Mouse (Mus musculus): ENCODE measurements around the gene Nelfe. TPM values are rescaled to one million over a fixed set of nuclear protein-coding genes. Genes with fewer than 3 reads are reported as not detected.

Nelfe gene
- polyA plus RNA-seq, 1 experiment from 2014 or later: 73.5 TPM

- peaks cover 51% of the 10 kb centered on the region for H3K36me3 ChIP-seq (ENCODE audit: insufficient read depth, low read length)
- 89% methylated on average over 6 of the region's 6 CpGs for WGBS
- H3K9me3 ChIP-seq (replicated peaks; ENCODE audit: low read length): no peaks in the 10 kb centered on the region
- no peak for ATAC-seq (replicated peaks; ENCODE audit: low FRiP score, low read depth)
- H3K4me2 ChIP-seq (ENCODE audit: low read length): no peak overlapping the region
- no peak overlapping the region for H3K4me3 ChIP-seq (replicated peaks; ENCODE audit: low read depth, low read length)
- DNase-seq (ENCODE audit: low spot score): no peak
- H3K27me3 ChIP-seq (ENCODE audit: insufficient read depth, low read length): no peaks in the 10 kb centered on the region
- TF ChIP-seq CTCF (IDR thresholded peaks at IDR 0.05; ENCODE audit: low read depth): no peak
- no peak overlapping the region for H3K27ac ChIP-seq
- H3K9ac ChIP-seq (ENCODE audit: low read depth, low read length): no peak overlapping the region
- peaks cover 8% of the 10 kb centered on the region for H3K4me1 ChIP-seq (replicated peaks; ENCODE audit: insufficient read depth, low read length)
Observed at GRCm38 (mm10) chr17:34847192-34847591, 3.0 kb upstream of the Nelfe start.

GRCm38 (mm10) chr17:34847615-34848014, 2.6 kb upstream of the Nelfe start:
- WGBS: 91% methylated on average over 7 of the region's 7 CpGs
- no peak for TF ChIP-seq CTCF (IDR thresholded peaks at IDR 0.05; ENCODE audit: low read depth)
- H3K27me3 ChIP-seq (ENCODE audit: insufficient read depth, low read length): no peaks in the 10 kb centered on the region
- H3K9me3 ChIP-seq (replicated peaks; ENCODE audit: low read length): no peaks in the 10 kb centered on the region
- no peak overlapping the region for H3K9ac ChIP-seq (ENCODE audit: low read depth, low read length)
- H3K27ac ChIP-seq: no peak overlapping the region
- ATAC-seq (replicated peaks; ENCODE audit: low FRiP score, low read depth): no peak
- peaks cover 8% of the 10 kb centered on the region for H3K4me1 ChIP-seq (replicated peaks; ENCODE audit: insufficient read depth, low read length)
- no peak overlapping the region for H3K4me2 ChIP-seq (ENCODE audit: low read length)
- no peak overlapping the region for H3K4me3 ChIP-seq (replicated peaks; ENCODE audit: low read depth, low read length)
- H3K36me3 ChIP-seq (ENCODE audit: insufficient read depth, low read length): peaks cover 53% of the 10 kb centered on the region
- no peak for DNase-seq (ENCODE audit: low spot score)

- TF ChIP-seq CTCF (IDR thresholded peaks at IDR 0.05; ENCODE audit: low read depth): no peak
- ATAC-seq (replicated peaks; ENCODE audit: low FRiP score, low read depth) (no peak; the same call in 1 of the 2 replicates), DNase-seq (ENCODE audit: low spot score) (no peak)
- Histone ChIP-seq H3K36me3 (ENCODE audit: insufficient read depth, low read length) (peaks cover 45% of the 10 kb centered on the region), H3K27ac (peak overlapping the region; percentile 56; the same call in 1 of the 2 replicates), H3K9ac (ENCODE audit: low read depth, low read length) (peak overlapping the region; percentile 80), H3K9me3 (replicated peaks; ENCODE audit: low read length) (no peaks in the 10 kb centered on the region), H3K4me2 (ENCODE audit: low read length) (peak overlapping the region; percentile 97), H3K4me3 (replicated peaks; ENCODE audit: low read depth, low read length) (peak overlapping the region; percentile 87), H3K4me1 (replicated peaks; ENCODE audit: insufficient read depth, low read length) (peaks cover 8% of the 10 kb centered on the region), H3K27me3 (ENCODE audit: insufficient read depth, low read length) (no peaks in the 10 kb centered on the region)
- 1% methylated on average over 25 of the region's 25 CpGs for WGBS
Observed at GRCm38 (mm10) chr17:34850517-34851125, 430 bp downstream of the Nelfe start.

GRCm38 (mm10) chr17:34853511-34853910, 3.3 kb downstream of the Nelfe start:
- Histone ChIP-seq H3K4me3 (replicated peaks; ENCODE audit: low read depth, low read length) (no peak overlapping the region), H3K9ac (ENCODE audit: low read depth, low read length) (no peak overlapping the region), H3K27ac (no peak overlapping the region), H3K27me3 (ENCODE audit: insufficient read depth, low read length) (no peaks in the 10 kb centered on the region), H3K4me2 (ENCODE audit: low read length) (no peak overlapping the region), H3K36me3 (ENCODE audit: insufficient read depth, low read length) (peaks cover 31% of the 10 kb centered on the region), H3K4me1 (replicated peaks; ENCODE audit: insufficient read depth, low read length) (peaks cover 8% of the 10 kb centered on the region), H3K9me3 (replicated peaks; ENCODE audit: low read length) (no peaks in the 10 kb centered on the region)
- ATAC-seq (replicated peaks; ENCODE audit: low FRiP score, low read depth) (no peak), DNase-seq (ENCODE audit: low spot score) (no peak)
- WGBS: 72% methylated on average over 8 of the region's 8 CpGs
- no peak for TF ChIP-seq CTCF (IDR thresholded peaks at IDR 0.05; ENCODE audit: low read depth)

GRCm38 (mm10) chr17:34854761-34855160, 4.6 kb downstream of the Nelfe start:
- no peaks in the 10 kb centered on the region for H3K27me3 ChIP-seq (ENCODE audit: insufficient read depth, low read length)
- H3K4me1 ChIP-seq (replicated peaks; ENCODE audit: insufficient read depth, low read length): peaks cover 8% of the 10 kb centered on the region
- TF ChIP-seq CTCF (IDR thresholded peaks at IDR 0.05; ENCODE audit: low read depth): no peak
- no peak for ATAC-seq (replicated peaks; ENCODE audit: low FRiP score, low read depth)
- DNase-seq (ENCODE audit: low spot score): no peak
- WGBS: 72% methylated on average over 3 of the region's 3 CpGs
- peaks cover 31% of the 10 kb centered on the region for H3K36me3 ChIP-seq (ENCODE audit: insufficient read depth, low read length)
- no peak overlapping the region for H3K4me3 ChIP-seq (replicated peaks; ENCODE audit: low read depth, low read length)
- H3K27ac ChIP-seq: no peak overlapping the region
- no peak overlapping the region for H3K4me2 ChIP-seq (ENCODE audit: low read length)
- H3K9ac ChIP-seq (ENCODE audit: low read depth, low read length): no peak overlapping the region
- no peaks in the 10 kb centered on the region for H3K9me3 ChIP-seq (replicated peaks; ENCODE audit: low read length)

- Histone ChIP-seq H3K4me3 (replicated peaks; ENCODE audit: low read depth, low read length) (no peak overlapping the region), H3K4me2 (ENCODE audit: low read length) (no peak overlapping the region), H3K9ac (ENCODE audit: low read depth, low read length) (no peak overlapping the region), H3K36me3 (ENCODE audit: insufficient read depth, low read length) (peaks cover 31% of the 10 kb centered on the region), H3K4me1 (replicated peaks; ENCODE audit: insufficient read depth, low read length) (peaks cover 7% of the 10 kb centered on the region), H3K9me3 (replicated peaks; ENCODE audit: low read length) (no peaks in the 10 kb centered on the region), H3K27me3 (ENCODE audit: insufficient read depth, low read length) (no peaks in the 10 kb centered on the region), H3K27ac (no peak overlapping the region)
- no peak for ATAC-seq (replicated peaks; ENCODE audit: low FRiP score, low read depth)
- peak; percentile 67 for DNase-seq (ENCODE audit: low spot score)
- TF ChIP-seq CTCF (IDR thresholded peaks at IDR 0.05; ENCODE audit: low read depth): peak; percentile 90
- 34% methylated on average over 3 of the region's 3 CpGs for WGBS
Observed at GRCm38 (mm10) chr17:34855825-34856224, 5.6 kb downstream of the Nelfe start.

- ATAC-seq (replicated peaks; ENCODE audit: low FRiP score, low read depth) (no peak), DNase-seq (ENCODE audit: low spot score) (no peak)
- Histone ChIP-seq H3K27ac (no peak overlapping the region), H3K4me2 (ENCODE audit: low read length) (no peak overlapping the region), H3K36me3 (ENCODE audit: insufficient read depth, low read length) (peaks cover 21% of the 10 kb centered on the region), H3K27me3 (ENCODE audit: insufficient read depth, low read length) (no peaks in the 10 kb centered on the region), H3K4me3 (replicated peaks; ENCODE audit: low read depth, low read length) (no peak overlapping the region), H3K9ac (ENCODE audit: low read depth, low read length) (no peak overlapping the region), H3K4me1 (replicated peaks; ENCODE audit: insufficient read depth, low read length) (0 out of 2 replicates have a peak, but pooled peaks cover 10% of the 10 kb centered on the region), H3K9me3 (replicated peaks; ENCODE audit: low read length) (no peaks in the 10 kb centered on the region)
- WGBS: 66% methylated on average over 4 of the region's 4 CpGs
- TF ChIP-seq CTCF (IDR thresholded peaks at IDR 0.05; ENCODE audit: low read depth): no peak
Observed at GRCm38 (mm10) chr17:34858670-34859069, 8.5 kb downstream of the Nelfe start.

Measured in kidney, postnatal 0 days (tissue).